Mouse (Mus musculus): ENCODE measurements around the gene Spryd7. TPM values are rescaled to one million over a fixed set of nuclear protein-coding genes. Genes with fewer than 3 reads are reported as not detected.

Gene Spryd7
- 7.7 to 11.3 TPM (median 9.0 TPM) in 4 replicates for total RNA-seq (2023)

DNA sequence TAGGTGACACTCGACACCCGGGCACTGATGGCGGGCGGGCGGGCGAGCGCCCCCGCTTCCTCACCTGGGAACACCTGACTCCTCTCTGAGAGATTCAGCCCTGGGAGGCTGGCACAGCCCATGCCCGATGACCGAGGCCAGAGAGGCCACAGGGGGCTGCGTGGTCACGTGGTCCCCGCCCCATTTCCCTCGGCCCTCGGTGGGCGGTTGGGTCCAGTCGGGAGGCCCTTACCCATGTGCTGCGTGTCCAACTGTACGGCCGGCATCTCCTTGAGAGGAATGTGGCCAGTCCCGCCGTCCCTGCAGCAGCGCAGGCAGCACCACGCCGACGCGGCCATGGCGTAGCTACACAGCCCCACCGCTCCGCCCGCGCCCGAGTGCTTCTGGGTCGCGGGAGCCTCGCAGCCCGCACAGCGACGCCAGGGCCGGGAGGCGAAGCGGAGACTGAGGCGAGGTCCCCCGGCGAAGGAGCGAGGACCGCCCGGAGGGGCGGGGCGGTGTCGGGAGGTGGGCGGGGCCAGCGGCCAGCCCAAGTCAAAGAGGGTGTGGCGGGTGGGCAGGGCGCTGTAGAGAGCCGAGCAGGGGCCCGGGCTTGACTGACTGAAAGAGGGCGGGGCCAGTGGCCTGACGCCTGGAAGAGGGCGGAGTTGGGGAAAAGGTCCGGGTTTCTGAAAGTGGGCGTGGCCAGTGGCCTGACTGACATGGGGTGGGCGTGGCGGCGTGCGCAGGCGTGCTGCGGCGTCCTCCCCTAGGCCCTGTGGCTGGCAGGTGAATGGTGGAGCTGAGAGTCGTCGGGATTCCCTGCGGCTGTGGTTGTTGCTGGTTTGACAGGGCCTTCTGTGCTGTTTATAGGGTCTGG, at the start of gene Spryd7:
Gene Spryd7 (minus strand): TSS at position 598 of the 859 bp plus-strand sequence.

DNA sequence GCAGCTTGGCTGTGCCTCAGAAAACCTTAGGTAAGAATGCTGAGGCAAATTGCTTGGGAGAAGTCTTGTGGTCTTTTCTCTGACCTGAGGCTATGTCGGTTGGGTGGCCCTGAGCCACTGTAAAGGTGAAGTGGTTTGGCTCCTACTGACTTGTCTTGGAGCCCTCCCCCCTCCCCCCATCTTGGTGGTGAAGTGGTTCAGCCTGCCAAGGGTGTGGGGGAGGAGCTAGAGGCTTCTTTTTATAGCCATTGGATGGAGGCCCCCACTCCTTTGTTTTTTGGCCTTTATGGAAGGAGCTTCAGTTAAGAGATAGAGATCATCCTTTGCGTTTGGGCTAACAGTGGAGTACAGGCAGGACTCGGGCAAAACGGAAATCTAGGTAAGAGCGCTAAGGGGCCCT, 41.3 kb upstream of the Spryd7 start, which contains the start of gene Trim13:
Gene Trim13 (plus strand): TSS at position 280 of the 400 bp plus-strand sequence.

Other genes with a start within 250 kb of the Spryd7 start
- 1.4 to 2.8 TPM (median 2.4 TPM) in 4 replicates for gene Arl11, start 247.1 kb downstream of the Spryd7 start, total RNA-seq (2023)
- gene Ebpl, start 196.4 kb downstream of the Spryd7 start, total RNA-seq (2023) = 2.8 to 3.5 TPM (median 3.1 TPM) in 4 replicates
- 32.0 to 35.4 TPM (median 32.2 TPM) in 4 replicates for gene Kpna3, start 117.0 kb downstream of the Spryd7 start, total RNA-seq (2023)
- 3.3 to 7.6 TPM (median 5.1 TPM) in 4 replicates for gene Trim13, start 41.4 kb upstream of the Spryd7 start, total RNA-seq (2023)
- gene Kcnrg, start 50.6 kb upstream of the Spryd7 start, total RNA-seq (2023) = 0.32 to 0.60 TPM (median 0.33 TPM) in 3 of 4 replicates, not detected in the other

All from B cell, adult 62 days (primary cell).